Mouse (Mus musculus) erythroblast, embryonic 14.5 days (primary cell): ENCODE measurements around the gene H2-D1. TPM values are rescaled to one million over a fixed set of nuclear protein-coding genes. Genes with fewer than 3 reads are reported as not detected.
"Not testable (repeated sequence)": the region's sequence is repeated elsewhere in the genome, so short reads cannot be mapped to it uniquely, and the experiment has no call there.

Source experiments
- H3K27me3 ChIP-seq: 2 replicates; pipeline ENCODE4 v1.6.1; 2012; ENCODE audit warnings: inconsistent platforms; ENCODE audit not compliant: control insufficient read depth
- H3K36me3 ChIP-seq: 2 replicates; pipeline ENCODE4 v1.6.1; 2012; ENCODE audit warnings: mild to moderate bottlenecking, inconsistent platforms; ENCODE audit not compliant: control insufficient read depth
- H3K4me1 ChIP-seq: 2 replicates; pipeline ENCODE4 v1.6.1; 2012; ENCODE audit warnings: inconsistent platforms; ENCODE audit not compliant: control insufficient read depth
- H3K4me3 ChIP-seq: replicated peaks from 2 replicates; pipeline ENCODE3; 2012; ENCODE audit warnings: moderate library complexity, mild to moderate bottlenecking, inconsistent platforms
- H3K9me3 ChIP-seq: 2 replicates; pipeline ENCODE4 v1.6.1; 2012; ENCODE audit warnings: low read length, inconsistent platforms, mixed read lengths; ENCODE audit not compliant: control insufficient read depth
- GATA1 ChIP-seq: IDR thresholded peaks from 2 replicates; pipeline ENCODE4 v1.6.1; 2012; ENCODE audit warnings: low read length, inconsistent platforms, mixed read lengths
- TAL1 ChIP-seq: IDR thresholded peaks from 3 replicates; pipeline ENCODE4 v1.6.1; 2012; ENCODE audit warnings: low read length, inconsistent platforms, mixed read lengths
- polyA plus RNA-seq: library from polyadenylated mRNA; stranded (reverse); fragments of >175 nt; gene quantifications from 2 replicates; pipeline ENCODE4 v1.2.3, GENCODE M21; 2012

Gene H2-D1
- polyA plus RNA-seq, 1 experiment, result 2.7 TPM

GRCm38 (mm10) chr17:35231022-35231421 lies 31.5 kb upstream of the H2-D1 start:
- no peak for TF ChIP-seq GATA1
- TF ChIP-seq TAL1, result no peak
- Histone ChIP-seq H3K9me3 (no peaks in the 10 kb centered on the region), H3K4me3 (no peak overlapping the region), H3K4me1 (peaks cover 38% of the 10 kb centered on the region), H3K36me3 (peaks cover 66% of the 10 kb centered on the region), H3K27me3 (no peaks in the 10 kb centered on the region)

- Histone ChIP-seq H3K36me3 (peaks cover 61% of the 10 kb centered on the region), H3K4me3 (peak overlapping the region; percentile 3), H3K9me3 (no peaks in the 10 kb centered on the region), H3K27me3 (no peaks in the 10 kb centered on the region), H3K4me1 (peaks cover 48% of the 10 kb centered on the region)
- TF ChIP-seq TAL1 (no peak), GATA1 (no peak)
These were observed 30.5 kb upstream of the H2-D1 start for GRCm38 (mm10) chr17:35232043-35232442.

GRCm38 (mm10) chr17:35232659-35233058 lies 29.9 kb upstream of the H2-D1 start:
- H3K4me3 ChIP-seq, result no peak overlapping the region
- peaks cover 55% of the 10 kb centered on the region for H3K36me3 ChIP-seq

GRCm38 (mm10) chr17:35233114-35233980 lies 29.2 kb upstream of the H2-D1 start, which contains the start of gene Atp6v1g2:
Atp6v1g2 (plus strand) TSS chr17:35233660.
- no peak for TF ChIP-seq TAL1
- peaks cover 49% of the 10 kb centered on the region for H3K4me1 ChIP-seq
- no peaks in the 10 kb centered on the region for H3K27me3 ChIP-seq
- H3K9me3 ChIP-seq, result no peaks in the 10 kb centered on the region
- H3K4me3 ChIP-seq, result peak within 1 kb of the TSS; percentile 79
- peaks cover 48% of the 10 kb centered on the region for H3K36me3 ChIP-seq

More at GRCm38 (mm10) chr17:35232659-35233058, 29.9 kb upstream of the H2-D1 start:
- TF ChIP-seq GATA1, result no peak
- TF ChIP-seq TAL1, result no peak
- H3K27me3 ChIP-seq, result no peaks in the 10 kb centered on the region
- H3K9me3 ChIP-seq, result no peaks in the 10 kb centered on the region
- peaks cover 49% of the 10 kb centered on the region for H3K4me1 ChIP-seq

- peaks cover 41% of the 10 kb centered on the region for H3K36me3 ChIP-seq
- not testable (repeated sequence) for H3K9me3 ChIP-seq, H3K27me3 ChIP-seq, H3K4me3 ChIP-seq
- peaks cover 49% of the 10 kb centered on the region for H3K4me1 ChIP-seq
These were observed 28.4 kb upstream of the H2-D1 start for GRCm38 (mm10) chr17:35234090-35234489.

- Histone ChIP-seq H3K9me3 (no peaks in the 10 kb centered on the region), H3K4me3 (peak overlapping the region; percentile 79), H3K36me3 (peaks cover 33% of the 10 kb centered on the region), H3K4me1 (peaks cover 52% of the 10 kb centered on the region), H3K27me3 (no peaks in the 10 kb centered on the region)
- TF ChIP-seq GATA1 (no peak), TAL1 (no peak)
These were observed 27.6 kb upstream of the H2-D1 start for GRCm38 (mm10) chr17:35234903-35235302.

GRCm38 (mm10) chr17:35235614-35236389 lies 26.7 kb upstream of the H2-D1 start, which contains the start of gene Nfkbil1:
Nfkbil1 (minus strand) TSS chr17:35235792.
- Histone ChIP-seq H3K4me1 (peaks cover 61% of the 10 kb centered on the region), H3K4me3 (peak within 1 kb of the TSS; percentile 79), H3K36me3 (peaks cover 26% of the 10 kb centered on the region), H3K27me3 (no peaks in the 10 kb centered on the region), H3K9me3 (no peaks in the 10 kb centered on the region)
- TF ChIP-seq GATA1 (no peak), TAL1 (no peak)

- TF ChIP-seq TAL1 (no peak), GATA1 (no peak)
- Histone ChIP-seq H3K27me3 (no peaks in the 10 kb centered on the region), H3K9me3 (no peaks in the 10 kb centered on the region), H3K4me3 (peak overlapping the region; percentile 79), H3K4me1 (peaks cover 63% of the 10 kb centered on the region), H3K36me3 (peaks cover 20% of the 10 kb centered on the region)
These were observed 26.2 kb upstream of the H2-D1 start for GRCm38 (mm10) chr17:35236390-35236746.

GRCm38 (mm10) chr17:35236996-35237395 lies 25.5 kb upstream of the H2-D1 start:
- no peak for TF ChIP-seq GATA1
- TF ChIP-seq TAL1, result no peak
- Histone ChIP-seq H3K36me3 (peaks cover 17% of the 10 kb centered on the region), H3K4me3 (no peak overlapping the region), H3K4me1 (peaks cover 62% of the 10 kb centered on the region), H3K27me3 (no peaks in the 10 kb centered on the region), H3K9me3 (no peaks in the 10 kb centered on the region)
